Mouse (Mus musculus) monocyte, adult 2 months (primary cell): ENCODE measurements around the gene Tctn1.
"Not testable (repeated sequence)": the region's sequence is repeated elsewhere in the genome, so short reads cannot be mapped to it uniquely, and the experiment has no call there.

Experiments
- DNase-seq, 2 experiments: peaks; one replicate each; pipeline ENCODE4 v3.0.0; 2022; ENCODE audit warnings: low spot score in 2 of 2, low read depth in 1 of 2

Gene Tctn1

DNA sequence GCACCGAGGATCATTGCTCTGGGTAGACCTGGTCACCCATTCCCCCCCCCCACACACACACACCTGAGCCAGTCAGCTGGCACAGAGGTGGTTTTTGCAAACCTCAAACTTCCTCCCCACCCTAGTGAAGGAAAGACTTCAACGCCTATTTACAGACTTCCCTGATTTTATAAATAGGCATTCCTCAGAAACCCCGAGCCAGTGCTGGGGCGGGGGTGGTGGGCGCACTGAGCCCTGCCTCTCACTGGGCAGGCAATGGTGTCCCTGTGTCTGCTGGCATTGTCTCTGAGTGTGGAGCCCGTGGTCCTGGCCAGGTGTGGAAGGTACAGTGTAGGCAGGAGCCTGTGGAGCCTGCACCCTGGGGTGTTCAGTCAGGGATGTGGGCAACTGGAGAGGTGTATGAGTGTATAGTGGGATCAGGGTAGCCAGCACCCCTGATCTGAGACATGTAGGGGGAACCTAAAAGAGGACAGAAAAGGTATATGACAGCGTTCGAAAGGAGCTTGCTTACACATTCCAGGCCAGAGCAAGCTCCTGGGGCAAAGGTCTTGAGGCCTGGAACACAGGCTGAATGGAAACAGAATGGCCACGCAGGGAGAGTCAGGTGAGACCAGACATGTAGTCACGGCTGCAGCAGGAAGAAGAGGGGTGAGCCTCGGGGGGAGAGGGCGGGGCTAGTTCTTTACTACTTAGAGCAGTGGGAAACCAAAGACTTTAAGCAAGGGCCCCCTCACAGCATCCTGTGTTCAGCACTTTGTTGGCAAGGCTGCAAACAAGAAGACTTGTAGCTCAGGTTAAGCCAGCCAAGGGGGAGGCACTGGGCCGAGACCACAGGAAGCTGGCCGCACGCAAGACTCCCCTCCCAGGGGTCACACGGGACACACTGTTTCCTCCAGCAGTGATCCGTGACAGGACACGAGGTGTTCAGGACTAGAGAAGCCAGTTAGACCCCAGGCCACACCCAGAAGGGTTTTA, 44.3 kb downstream of the Tctn1 start:
- DNase-seq = no peak

GRCm38 (mm10) chr5:122218928-122219327, 45.3 kb downstream of the Tctn1 start:
- no peak for DNase-seq

DNA sequence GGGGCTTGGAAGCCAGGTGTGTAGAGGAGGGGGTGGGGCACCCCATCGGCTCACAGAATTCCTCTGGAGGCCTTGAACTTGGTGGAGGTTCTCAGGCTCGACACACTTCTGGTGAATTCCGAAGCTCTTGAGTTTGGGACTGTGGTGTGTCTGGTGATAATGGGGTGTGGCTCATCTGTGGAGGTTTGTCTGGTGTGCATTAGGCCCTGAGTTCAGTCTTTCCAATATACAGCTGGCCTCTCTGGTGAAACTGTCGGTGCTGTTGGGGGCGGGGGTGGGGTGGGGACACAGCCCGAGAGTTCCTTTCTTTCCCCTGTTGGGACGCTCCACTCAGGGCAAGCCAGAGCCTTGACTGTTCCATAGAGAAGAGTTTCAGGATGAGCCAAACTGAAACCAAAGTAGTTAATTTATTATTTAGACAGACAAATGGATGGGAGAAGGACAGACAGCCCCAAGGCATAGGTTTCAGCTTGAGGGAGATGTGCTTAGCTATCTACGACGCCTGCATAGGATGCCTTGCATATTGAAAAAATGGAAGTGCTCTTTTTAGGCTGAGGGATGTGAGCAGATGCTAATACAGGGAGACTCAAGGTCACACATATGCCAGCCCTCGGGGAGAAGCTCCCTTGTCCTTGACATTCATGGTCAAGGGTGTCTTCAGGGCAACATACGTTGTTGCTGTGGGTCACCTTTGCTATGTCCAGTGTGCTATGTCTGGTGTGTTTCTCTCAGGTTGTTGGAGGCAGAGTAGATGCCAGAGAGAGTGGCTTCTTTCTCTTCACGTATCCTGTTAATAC, 46.0 kb downstream of the Tctn1 start:
- DNase-seq = no peak

DNA sequence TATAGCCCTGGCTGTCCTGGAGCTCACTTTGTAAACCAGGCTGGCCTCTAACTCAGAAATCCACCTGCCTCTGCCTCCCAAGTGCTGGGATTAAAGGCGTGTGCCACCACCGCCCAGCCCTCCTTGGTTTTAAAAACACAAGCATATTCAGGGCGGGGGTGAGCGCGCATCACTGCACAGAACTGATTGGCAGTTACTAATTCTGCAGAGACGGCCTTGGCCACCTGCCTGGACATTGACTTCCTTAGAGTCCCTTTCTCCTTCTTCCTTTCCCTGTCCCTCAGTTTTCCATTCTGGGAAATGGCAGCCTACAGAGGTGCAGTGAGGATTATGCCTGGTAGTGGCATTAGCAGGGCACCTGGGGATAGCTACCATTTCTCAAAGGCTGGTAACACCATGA, 46.6 kb downstream of the Tctn1 start:
- DNase-seq = no peak

DNA sequence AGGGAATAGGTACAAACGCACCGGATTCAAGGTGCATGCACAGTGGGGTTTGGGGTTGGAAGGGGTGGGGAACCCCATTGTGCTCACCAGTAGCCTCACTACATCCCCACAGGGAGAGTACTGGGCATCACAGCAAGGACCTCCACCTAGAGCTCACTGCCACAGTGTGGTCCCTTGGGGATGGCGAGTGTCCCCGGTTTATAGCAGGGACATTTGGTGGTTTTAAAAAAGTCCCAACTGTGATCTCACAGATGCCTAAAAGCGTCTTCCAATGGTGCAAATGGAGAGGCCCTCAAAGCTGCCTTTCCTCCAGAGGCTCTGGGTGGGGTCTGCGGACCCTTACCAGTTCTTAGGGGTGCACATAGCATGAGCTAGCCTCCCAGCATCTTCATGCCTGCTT, 50.4 kb downstream of the Tctn1 start:
- no peak for DNase-seq

GRCm38 (mm10) chr5:122212820-122213219, 51.4 kb downstream of the Tctn1 start:
- not testable (repeated sequence) for DNase-seq

GRCm38 (mm10) chr5:122212125-122212524, 52.1 kb downstream of the Tctn1 start:
- DNase-seq = no peak

DNA sequence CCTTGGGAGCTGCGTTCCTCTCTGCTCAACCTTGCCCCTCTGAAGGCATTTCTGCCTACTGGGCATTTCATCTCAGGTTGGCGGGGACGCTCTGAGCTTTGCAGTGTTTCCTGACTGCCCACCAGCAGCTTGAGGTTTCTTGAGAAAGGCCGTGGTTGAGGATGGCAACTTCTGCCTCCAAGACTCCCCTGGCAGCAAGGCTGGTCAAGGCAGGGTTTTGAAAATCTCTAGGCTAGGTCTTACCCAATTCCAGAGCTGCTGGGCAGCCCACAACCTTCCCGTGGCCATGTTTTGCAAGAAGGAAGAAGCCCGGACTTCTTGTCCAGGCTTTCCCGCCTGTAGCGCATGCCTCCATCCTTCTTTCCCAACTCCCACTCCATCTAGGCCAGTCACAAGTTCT, 53.4 kb downstream of the Tctn1 start:
- no peak for DNase-seq

DNA sequence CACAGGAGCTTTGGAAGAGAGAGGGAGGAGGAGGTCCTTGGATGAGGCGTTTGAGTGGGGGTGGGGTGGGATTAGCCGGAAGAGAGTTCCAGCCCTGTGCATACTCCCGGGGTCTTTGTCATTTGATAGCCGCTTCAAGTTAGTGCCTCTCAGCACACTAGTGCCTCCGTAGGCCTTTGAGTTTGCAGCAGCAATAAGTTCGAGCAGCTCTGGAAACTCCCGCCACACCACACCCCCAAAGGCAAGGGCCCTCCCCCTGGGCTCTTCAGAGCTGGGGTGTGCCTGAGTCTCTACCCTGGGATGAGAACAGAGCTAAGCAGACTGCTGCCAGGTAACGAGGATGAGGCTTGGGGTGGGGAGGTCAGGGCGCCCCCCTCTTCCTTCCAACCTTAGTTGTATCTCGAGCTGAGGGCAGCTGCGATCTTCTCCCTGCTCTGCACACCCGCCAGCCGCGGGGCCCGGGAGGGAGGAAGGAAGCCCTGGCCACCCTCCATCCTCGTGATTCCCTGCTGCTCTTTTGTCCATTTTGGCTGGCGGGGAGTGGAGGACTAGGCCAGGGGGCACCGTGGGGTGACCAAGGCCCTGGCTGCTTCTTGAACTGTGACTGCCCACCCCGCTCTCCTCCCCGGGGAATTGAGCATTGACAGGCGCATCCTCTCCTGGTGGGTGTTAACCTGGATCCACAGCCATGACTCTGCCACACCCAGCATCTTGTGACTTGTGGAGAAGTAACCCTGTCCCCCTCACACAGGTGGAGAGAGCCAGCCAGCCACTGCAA, 54.5 kb downstream of the Tctn1 start:
- DNase-seq = peak in 1 of 2 experiments; percentile 55

DNA sequence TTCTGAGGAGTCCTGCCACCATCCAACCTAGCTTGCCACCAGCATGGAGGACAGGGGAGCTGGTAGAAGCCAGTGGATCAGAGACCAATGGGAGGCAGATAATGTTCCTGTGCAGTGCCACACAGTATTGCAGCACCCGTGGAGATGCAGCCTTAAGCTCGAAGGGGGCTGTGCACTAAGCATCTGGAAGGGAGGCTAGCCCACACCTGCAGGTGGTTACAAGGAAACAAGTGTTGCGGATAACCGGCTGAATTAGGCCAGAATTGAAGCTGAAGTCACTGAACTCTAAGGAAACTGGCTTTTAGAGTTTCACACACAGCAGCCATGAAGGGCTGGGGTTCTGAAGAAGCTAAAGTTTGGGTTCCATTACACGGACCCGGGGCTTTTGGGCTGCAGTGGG, 55.4 kb downstream of the Tctn1 start:
- DNase-seq = no peak

GRCm38 (mm10) chr5:122206475-122206874, 57.8 kb downstream of the Tctn1 start, which contains the start of gene Hvcn1:
Gene Hvcn1, plus strand, starts transcription at chr5:122206804.
- DNase-seq = no peak

DNA sequence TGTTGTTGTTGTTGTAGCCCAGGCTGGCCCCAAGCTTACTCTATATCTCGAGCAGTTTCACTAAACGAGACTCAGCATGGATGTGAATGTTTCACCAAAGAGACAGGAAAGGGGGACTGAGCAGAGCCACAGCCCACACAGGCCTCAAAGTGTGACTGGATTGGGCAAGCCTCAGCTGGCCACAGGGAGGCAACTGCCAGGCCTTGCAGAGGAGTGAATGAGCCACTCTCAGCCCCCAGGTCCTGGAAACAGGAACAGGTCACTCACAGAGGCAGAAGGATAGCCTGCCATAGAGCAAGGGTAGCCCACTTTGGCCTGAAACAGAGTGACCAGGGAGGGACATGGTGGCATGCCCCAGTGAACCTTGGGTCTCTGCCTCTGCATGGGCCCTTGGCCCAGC, 60.1 kb downstream of the Tctn1 start:
- no peak for DNase-seq

DNA sequence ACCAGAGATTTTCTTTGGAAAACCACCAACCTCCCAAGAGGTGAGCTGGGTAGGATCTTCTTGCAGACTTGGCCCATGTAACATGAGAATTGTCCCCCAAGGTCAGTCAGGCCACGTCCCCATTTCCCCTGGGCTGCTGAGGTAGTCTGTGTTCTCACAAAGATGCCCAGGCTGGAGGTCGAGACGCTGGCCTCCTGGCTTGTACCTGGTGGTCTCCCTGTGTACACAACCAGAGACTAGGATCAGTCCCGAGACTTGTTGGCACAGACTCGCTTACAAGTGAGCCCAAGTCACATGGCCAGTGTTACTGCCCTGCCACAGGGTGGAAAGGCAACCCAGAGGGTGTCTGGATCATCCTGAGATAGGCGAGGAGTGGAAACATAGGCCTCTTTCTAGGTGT, 62.4 kb downstream of the Tctn1 start:
- no peak for DNase-seq

GRCm38 (mm10) chr5:122200872-122201271, 63.4 kb downstream of the Tctn1 start:
- DNase-seq = no peak

DNA sequence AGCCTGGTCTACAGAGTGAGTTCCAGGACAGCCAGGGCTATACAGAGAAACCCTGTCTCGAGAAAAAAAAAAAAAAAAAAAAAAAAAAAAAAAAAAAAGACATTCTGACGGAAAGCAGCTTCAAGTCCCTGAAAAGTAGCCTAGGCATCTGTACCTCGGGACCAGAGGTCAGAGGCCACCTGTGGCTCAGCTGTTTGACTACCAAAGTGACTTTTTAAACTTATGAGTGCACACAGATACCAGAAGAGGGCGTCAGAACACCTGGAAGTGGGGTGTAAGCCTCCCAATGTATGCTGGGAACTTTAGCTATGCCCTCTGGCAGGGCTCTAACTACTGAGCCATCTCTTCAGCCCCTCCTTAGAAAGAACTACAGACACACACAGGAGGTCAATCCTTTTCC, 71.9 kb downstream of the Tctn1 start:
- DNase-seq = no peak

DNA sequence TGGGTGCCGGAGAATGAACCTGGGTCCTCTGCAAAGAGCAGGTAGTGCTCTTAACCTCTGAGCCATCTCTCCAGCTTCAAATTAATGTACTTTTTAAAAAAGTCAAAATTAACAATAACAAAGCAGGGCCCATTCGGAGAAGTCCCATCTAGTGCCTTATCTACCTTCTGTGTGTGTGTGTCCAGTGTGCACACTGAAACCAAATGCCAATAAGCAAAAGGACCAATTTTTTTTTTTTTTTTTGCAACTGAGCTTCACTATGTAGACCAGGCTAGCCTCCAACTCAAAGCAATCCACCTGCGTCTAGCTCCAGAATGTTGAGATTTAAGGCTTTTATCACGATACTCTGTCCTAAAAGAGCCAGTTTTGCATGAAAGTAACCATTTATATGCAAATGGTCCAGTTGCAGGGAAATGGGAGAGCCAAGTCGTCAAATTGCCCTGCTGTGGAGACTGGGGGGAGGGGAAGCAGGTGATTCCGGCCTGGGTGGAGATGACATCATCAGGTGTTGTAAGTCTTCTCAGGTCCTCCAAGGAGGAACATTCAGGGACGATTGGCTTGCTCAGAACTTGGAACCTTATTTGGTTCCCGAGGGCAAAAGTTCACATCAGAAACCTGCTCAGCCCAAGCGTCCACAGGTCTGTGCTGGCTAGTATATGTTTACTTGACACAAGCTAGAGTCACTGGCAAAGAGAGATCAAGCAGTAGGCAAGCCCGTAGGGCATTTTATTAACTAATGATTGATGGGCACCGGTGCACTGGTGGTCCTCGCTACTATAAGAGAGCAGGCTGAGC, 72.8 kb downstream of the Tctn1 start:
- no peak for DNase-seq

DNA sequence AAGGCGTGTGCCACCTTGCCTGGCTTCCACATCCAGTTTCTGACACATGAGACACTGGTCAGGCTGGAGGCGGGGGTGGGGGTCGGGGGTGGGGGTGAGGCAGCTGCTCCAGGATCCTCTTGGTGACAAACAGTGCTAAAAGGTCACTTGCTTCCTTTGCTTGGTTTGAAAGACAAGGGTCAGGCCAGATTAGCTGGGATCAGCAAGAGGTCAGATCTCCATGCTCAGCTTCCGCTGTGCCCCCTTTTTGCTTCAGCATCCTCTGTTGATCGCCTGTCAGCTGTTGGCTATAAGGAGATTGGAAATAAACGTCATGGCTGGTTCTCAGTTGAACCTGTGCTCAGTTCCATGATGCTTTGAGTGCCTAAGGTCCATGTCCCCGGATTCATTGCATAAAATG, 73.8 kb downstream of the Tctn1 start:
- no peak for DNase-seq

- no peak for DNase-seq
These were observed 75.1 kb downstream of the Tctn1 start for GRCm38 (mm10) chr5:122189115-122189514.
